Mouse (Mus musculus) urinary bladder, postnatal 10 days (tissue): Measurements from ENCODE around the gene Slc36a2.

Experiments used
- DNase-seq: peaks from one replicate; pipeline ENCODE4 v3.0.0; 2022; ENCODE audit warnings: low spot score

Gene Slc36a2

DNA sequence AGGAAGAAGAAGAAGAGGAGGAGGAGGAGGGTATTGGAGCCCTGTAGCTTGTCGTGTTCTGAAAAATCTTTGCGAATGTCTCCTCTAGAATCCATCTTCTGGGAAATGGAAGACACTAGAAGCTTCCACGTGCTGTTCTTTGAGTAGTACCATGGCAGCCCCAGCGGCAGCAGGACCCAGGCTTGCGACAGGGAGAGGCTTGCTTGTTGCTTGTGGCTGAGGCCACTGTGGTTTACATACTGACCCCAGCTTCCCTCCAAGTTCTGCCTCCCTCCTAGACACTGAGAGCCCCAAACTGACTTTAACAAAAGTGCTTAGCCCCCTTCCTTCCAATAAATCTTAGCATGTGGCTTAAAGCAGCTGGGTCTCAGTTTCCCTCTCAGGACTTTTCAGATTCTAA, 631 bp downstream of the Slc36a2 start:
- no peak for DNase-seq

DNA sequence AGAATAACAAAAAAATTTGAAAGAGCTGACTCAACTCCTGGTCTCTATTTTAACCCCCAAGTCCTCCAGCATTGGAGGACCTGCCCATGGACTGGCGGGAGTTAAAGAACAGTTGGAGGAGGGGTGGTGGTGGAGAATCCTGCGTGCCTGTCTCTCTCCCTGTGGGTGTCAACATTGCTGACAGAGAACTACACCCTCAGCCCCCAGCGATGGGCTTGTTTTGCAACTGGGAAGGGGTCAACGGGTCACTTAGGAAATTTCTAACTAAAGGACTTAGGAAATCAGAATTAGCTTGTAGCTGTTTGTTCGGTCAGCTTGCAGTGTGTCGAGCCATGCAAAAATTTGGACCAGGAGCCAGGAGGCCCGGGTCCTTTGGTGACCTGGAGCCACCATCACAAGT, 1.8 kb downstream of the Slc36a2 start:
- DNase-seq: no peak

DNA sequence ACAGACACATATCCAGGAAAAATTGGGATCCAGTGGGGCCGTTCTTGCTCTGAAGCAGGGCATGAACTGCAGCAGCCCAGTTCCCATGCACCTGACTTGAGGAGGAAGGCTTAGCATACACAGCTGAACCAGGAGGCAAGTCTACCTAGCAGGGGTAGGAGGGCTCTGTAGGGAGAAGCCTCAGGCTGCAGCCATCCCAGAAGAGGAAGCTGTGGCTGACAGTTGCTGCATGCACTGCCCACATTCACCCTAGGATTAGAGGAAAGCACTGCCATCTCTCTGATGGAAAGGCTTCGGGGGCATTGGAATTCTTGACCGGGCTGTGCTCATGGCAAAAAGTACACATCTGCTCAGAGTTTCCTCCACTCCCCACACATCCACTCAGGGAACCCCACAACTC, 5.0 kb downstream of the Slc36a2 start:
- no peak for DNase-seq

DNA sequence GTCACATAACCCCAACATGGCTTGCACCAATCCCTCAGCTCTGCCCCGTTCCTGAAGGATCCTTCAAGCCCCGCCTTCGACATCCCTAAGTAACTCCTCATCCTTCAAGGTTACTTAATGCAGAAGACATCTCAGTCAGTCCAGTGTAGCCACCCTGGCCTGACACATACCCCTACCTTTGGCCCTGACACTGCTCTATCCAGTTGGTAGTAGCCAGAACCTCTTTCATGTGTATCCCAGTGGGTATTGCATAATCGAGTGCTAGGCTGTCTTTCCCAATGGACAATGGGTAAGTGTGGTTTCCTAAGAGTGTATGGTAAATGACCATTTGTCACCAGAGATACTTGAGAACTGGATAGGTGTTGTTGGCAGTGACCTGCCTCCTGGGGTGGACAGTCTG, 6.0 kb downstream of the Slc36a2 start:
- no peak for DNase-seq

DNA sequence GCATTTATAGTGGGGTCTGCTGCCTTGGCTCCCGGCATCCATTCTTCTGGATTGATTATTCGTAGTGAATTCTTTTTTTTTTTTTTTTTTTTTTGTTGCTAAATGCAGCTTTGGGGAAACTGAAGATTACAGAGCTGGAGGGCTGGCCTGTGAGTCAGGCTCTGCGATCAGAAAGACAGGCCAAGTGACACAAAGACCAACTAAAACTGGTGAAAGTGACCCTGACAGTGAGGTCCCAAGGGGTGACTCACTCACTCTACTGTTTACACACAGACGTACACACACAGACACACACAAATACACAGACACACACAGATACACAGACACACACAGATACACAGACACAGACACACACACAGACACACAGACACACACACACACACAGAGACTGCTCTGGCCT, 14.4 kb downstream of the Slc36a2 start:
- no peak for DNase-seq

DNA sequence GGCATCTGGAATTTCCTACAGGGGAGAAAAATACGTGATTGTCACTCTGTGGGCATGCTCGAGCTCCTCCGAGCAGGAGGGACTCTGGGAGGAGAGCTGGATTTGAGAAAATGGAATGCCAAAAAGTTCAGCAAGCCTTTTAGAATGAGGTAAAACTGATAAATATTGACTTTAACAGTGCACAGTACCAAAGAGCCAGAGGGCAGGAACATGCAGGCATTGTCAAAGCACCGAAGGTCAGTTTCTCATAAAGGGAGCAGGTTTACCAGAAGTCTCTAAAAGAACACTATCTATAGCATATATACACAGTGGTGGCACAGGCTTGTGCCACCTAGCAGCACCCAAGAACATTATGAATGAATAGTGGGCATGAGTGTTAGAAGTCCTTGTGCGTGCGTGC, 16.0 kb downstream of the Slc36a2 start:
- no peak for DNase-seq

DNA sequence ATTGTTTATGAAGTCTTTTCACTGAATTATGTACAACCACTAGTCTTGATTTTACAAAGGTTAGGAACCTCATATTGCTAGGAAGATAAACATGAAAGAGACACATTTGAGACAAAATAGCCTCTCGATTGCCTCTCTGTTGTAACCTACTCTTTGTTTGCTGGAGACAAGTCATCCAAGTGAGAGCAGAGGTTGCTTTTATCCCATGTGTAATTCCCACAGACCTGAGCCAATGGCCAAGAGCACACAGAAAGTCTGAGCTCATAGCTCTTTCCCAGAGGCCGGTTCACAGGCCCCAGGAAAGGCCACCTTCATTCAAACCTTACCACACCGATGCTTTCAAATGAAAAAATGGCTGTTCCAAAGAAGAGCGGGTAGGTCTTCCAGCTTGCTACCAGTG, 16.4 kb downstream of the Slc36a2 start:
- no peak for DNase-seq

DNA sequence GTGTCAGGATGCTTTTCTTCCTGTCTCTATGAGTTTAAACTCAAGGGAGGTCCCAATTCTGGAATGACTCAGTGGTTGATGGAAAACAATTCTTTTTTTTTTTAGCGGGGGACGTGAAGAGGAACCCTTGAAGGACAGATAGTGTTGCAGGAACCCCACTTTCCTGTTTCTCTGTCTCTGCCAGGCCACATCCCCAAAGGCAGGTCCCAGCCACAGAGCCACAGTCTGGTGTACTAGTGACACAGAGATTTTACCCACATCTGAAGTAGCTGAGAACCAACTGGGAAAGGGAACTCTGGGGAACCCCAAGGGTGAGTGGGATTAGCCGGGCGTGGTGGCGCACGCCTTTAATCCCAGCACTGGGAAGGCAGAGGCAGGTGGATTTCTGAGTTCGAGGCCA, 19.1 kb downstream of the Slc36a2 start:
- DNase-seq: no peak

DNA sequence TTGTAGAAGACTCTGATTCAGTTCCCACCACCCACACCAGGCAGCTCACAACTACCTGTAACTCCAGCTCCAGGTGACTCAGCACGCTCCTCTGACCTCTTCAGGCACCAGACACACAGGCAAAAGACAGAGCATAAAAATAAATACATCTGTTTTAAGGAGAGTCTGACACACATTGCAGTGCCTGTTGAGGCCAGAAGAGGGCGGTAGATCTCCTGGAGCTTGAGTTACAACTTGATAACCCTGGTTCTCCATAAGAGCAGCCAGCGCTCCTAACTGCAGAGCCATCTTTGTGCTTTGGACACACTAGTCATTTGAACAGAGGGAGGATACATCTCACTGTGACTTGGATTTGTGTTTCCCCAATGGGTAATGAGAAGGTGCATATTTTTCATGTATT, 20.2 kb downstream of the Slc36a2 start:
- DNase-seq: no peak

DNA sequence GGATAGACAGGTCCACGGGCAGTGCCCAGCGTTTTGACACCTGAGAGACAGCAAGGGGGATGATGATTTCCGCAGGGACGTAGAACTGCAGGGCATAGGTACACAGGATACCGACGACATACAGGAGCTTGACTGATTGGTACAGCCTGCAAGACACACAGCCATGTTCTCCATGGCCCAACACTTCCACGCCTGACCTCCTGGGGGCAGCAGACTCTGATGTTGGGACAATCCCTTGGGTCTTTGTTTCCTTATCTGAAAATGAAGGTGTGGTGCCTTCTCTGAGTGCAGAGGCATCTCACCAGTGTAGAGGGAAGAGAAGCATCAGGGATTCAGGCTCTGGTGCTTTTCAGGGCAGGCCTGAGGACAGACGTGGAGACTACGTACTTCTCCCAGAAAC, 22.2 kb downstream of the Slc36a2 start:
- no peak for DNase-seq

DNA sequence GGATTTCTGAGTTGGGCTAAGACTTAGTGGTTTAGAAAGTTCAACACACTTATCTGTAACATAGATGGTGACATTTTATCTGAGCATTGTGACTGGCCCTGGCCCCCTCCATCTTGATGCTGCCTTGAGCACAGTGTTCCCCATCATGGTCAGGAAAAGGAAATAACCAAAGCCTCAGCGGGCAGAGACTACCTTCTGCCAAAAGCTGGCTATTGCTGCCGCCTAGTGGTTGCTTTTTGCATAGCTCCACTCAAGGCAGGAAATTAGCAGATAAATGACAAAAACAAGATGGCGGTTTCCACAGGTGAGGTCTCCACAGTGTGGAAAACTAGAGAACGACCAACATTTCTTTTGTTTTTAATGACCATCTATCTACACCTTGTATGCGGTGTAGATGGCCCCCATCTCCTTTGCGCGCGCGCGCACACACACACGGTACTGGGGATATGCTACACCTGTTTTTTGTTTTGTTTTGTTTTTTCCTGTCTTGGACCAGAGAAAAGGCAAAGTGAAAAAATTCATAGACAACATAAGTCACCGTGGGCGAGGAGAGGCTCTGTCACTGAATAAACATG, 26.0 kb downstream of the Slc36a2 start:
- DNase-seq: peak; percentile 47

DNA sequence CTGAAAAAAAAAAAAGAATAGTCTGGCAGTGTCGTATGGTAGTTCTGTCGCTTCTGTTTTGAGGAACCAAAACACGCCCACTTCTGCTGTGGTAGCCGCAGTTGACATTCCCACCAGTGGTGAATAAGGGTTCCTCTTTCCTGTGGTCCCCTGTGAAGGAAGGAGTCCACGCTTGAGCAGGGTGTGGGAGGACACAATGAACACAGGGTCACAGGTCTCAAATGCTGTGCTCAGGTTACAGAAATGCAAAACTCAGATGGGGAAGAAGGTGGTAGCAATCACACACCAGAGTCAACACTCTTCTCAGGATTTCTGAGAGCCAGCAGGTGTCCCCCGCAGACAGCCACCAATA, 29.8 kb downstream of the Slc36a2 start:
- no peak for DNase-seq

DNA sequence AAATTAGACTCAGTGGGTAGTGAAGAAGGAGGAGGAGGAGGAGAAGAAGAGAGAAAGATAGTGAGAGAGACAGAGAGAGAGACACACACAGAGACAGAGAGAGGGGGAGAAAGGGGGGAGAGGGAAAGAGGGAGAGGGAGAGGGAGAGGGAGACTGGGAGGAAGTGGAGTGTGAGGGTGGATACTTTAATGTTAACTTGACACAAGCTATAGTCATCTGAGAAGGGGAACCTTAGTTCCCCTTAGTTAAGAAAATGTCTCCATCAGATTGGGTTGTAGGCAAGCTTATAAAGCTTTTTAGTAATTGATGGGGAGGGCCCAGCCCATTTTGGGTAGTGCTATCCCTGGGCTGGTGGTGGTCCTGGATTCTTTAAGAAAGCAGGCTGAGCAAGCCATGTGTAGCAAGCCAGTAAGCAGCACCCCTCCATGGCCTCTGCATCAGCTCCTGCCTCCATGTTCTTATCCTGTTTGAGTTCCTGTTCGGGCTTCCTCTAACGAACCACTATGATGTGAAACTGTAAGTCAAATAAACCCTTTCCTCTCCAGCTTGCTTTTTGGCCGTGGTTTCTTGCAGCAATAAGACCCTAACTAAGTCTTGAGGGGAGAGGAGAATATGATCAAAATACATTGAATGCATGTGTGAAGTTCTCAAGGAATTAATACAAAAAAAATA, 30.3 kb downstream of the Slc36a2 start:
- no peak for DNase-seq

DNA sequence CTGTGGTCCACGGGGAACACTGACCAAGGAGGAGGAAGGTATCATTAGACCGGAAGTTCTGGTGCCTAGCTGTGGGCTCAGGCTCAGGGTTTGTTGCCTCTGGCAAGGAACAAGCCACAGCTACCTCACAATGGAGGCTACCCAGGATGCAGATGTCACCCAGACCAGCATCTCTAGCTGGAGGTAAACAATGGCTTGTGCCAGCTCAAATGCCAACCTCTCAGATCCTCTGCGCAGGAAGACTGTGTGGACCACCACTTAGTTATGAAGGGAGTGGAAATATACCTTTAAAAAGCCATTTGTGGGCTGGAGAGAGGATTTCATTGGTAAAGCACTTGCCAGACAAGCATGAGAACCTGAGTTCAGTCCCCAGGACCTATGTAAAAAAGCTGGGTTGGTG, 33.3 kb downstream of the Slc36a2 start, which contains the start of gene Slc36a3:
Slc36a3 (minus strand) TSS at position 101 of the 400 bp plus-strand sequence.
- no peak for DNase-seq

DNA sequence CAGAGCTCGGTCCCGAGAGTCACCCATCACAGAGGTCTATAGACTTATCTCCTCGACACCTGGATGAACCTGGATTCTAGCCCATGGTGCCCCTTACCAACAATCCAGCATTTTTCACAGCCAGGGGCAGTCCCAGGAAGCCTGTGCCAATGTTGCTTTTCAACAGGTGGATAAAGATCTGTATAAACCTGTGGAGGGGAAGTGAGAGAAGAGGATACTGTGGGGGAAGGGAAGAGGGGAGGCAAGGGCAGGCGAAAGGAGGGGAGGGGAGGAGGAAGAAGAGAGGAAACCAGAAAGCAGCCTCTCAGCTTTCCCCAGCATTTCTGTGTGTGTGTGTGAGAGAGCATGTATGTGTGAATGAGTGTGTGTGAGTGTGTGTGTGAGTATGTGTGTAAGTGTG, 36.4 kb downstream of the Slc36a2 start:
- DNase-seq: no peak

DNA sequence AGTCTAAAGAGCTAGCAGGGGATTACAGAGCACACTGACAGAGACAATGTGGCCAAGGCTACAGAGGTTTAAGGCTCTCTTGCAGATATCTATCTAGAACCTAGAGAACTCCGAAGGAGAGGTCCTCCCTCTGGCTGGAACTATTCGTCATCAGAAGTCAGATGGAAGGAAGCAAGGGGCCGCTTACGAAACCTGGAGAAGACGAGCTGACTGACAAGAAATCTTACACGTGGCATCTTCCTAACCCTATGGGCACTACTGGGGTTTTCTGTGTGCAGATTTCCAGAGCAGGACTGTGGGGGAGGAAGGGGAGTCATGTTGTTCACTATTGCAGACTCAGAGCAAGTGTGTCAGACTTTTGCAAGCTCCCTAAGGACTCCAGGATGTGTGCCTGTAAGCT, 37.5 kb downstream of the Slc36a2 start:
- DNase-seq: no peak

DNA sequence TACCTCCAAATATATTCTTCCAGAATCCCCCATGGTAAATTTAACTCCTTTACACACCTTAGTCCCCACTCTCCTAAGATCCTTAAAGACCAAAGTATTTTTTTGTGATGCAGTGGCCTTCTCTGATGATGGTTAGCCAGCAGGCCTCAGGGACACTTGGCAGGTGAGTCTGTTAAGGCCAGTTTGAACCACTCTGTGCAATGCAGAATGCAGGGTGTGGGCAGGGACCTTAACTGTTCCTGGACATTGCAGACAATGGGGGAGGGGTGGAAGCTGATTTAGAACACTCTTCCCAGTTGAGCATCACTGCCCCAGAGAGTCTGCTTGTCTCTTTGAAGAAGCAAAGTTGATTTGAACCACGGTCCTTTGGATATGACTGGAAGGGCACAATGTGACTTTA, 38.0 kb downstream of the Slc36a2 start:
- DNase-seq: no peak

DNA sequence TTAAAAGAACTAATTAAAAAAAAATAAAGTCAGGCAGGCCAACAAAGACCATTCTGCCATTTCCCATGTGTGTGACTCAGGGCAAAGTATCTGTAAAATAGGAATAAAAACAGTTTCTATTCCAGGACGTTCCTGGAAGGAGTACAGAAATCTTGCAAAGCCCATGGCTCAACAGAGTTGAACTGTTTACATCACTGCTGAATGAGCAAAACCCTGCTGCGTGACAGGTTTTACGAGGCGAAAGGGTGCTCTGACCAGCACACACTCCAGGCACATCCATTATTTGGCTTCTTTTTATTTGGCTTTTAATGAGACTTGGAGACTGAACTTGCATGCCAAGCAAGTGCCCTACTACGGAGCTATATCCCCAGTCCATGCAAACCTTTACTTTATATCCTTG, 40.9 kb downstream of the Slc36a2 start:
- DNase-seq: no peak

DNA sequence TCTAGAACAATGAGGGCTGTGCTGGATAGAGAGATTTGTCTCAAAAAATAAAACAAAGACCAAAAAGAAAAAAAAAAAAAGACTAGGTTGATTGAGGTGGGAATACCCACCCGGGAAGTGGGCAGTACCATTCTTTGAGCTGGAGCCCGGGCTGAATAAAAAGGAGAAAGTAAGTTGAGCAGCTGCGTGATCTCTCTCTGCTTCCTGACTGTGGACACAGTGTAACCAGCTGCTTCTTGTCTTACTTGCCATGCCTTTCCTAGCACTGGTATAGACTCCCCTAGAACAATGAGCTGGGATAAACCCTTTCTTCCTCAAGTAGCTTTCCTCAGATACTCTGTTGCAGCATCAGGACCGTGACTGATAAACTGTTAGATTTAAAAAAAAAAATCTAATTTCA, 43.4 kb downstream of the Slc36a2 start:
- no peak for DNase-seq

DNA sequence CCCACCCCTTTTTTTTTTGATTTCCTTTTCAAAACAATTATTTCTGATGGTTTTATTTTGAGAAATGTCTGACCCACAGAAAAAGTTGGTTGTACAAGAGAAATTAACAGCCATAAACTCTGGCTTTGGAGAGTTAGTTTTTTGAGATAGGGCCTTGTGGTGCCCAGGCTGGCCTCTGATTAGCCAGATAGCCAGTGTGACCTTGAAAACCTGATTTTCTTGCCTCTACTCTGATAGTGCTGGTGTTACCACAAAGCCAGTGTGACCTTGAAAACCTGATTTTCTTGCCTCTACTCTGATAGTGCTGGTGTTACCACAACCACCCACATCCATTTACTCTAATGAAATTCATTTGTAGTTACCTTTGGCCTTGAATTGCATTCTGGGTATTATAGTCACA, 47.2 kb downstream of the Slc36a2 start:
- DNase-seq: no peak

DNA sequence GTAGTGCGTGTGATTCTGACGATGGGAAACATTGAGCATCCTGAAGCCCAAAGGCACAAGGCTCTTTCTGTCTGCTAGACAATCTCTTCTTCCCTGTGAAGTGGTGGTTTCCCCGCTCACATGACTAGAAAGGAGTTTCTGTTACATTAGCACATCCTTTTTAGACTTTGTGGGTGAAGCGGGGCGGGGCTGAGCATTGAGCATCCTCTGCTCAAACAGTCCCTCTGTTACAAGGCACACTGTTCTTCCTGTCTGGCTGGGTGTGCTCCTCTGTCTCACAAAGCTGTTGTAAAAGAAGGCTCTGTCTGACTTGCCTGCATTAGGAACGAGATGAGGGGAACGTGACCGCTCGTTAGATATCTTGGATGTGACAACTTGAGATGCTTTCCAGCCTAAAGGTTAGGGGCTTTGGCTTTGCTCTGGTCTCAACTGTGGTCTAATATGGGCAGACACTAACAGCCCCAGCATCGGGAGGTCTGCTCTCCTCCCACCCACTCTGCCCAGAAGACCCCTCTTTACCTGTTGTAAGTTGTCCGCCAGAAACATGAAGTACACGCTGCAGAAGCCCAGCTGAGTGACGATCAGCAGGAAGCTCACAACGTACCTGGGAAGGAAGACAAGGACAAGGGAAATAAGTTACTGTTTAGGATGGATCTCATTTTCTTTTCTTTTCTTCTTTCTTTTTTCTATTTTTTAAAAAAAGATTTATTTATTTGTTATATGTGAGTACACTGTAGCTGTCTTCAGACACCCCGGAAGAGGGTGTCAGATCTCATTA, 47.9 kb downstream of the Slc36a2 start:
- no peak for DNase-seq

DNA sequence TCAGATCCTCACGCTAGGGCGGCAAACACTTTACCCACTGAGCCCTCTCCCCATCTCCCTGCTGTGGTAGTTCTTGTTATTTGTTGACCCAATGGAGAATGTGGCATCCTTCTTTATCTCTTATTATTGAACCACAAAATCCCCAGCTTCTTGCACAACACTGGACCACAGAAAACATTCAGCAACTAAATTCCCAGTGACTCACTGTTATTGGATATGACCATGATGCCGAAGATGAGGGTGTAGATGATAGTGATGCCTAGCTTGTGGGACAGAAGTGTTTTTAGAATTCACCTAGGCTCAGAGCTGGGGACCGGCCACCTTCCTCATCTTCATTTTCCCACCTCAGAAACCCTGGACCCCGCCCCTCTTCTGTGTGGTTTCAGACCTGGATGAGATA, 50.0 kb downstream of the Slc36a2 start:
- no peak for DNase-seq

DNA sequence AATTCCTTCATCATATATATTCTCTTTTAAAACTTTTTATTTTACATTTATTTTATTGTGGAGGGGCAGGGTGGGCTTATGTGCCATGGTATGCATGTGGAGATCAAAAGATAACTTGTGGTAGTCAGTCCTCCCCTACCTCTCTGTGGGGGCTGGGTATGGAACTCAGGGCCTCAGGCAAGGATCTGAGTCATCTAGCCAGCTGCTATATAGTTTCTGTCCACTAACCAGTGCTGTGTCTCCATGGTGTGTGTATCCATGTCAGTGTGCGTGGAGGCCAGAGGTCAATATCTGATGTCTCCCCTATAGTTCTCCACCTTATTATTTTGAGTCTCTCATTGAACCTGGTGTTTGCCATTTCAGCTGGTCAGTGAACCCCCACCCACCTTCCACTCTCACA, 50.5 kb downstream of the Slc36a2 start:
- no peak for DNase-seq

DNA sequence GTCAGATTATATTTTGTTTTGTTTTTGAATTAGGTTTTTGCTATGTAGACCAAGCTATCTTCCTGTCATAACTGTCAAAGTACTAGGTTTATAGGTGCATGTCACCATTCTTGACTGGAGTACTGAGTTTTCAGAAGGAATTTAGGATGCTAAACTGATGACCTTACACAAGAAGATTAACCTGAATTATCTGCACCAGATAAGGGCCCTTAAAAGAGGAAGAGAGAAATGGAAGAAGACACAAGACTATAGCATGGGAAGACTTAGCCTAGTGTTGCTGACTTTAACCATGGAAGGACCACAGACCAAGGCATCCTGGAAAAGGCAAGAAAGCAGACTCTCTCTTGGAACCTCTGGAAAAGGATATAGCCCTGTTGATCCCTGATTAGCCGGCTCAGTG, 51.7 kb downstream of the Slc36a2 start:
- DNase-seq: no peak
